Mouse (Mus musculus): ENCODE measurements at regions not wholly inside any gene's neighbourhood (a gene's known extent, or its start where the extent isn't known, plus 50 kb on each side); places are given as distances from the start of the nearest gene placed in this dataset.

DNA sequence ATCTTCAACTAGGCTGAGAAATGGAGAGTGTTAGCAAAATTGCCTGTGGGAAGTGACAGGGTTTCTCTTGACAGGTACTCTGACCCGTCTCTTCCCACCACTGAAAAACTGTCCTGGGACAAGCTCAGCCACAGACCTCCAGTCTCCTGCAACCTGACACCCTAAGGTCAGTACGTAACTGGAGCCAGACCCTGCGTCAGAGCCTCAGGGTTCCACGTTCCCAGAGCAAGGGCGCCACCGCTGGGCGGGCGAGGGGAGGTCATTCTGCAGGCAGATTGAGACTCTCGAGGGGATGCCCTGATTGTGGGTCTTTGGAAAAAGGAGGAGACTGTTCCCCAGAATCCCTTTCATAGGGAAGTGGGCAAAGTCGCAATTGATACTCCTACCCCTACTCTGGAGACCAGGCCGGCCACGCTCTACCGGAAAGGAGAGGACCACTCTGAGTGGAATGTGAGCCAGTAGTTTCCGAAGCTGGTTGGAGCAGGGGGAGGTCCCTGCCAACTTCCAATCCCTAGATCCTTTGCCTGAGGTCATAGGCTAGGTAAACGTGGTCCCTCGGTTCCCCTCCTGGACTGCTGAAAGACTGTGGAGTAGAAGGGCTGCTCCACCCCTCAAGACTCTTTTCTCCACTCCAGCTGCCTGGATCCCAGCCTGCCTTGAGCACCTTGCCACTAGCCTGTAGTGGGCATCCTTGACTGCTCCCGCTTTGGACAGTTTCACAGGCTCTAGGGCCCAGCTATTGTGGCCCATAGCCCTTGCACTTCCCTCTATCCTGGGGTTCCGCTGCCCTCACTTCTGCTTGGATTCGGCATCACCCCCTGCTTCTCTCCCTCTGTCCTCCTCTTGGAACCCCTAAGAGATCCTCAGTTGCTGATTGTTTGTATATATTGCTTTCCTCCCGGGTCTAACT is 61.0 kb upstream of the Lpcat1 start:
- Histone ChIP-seq H3K4me2 (replicated peaks) (no peak overlapping the region; the same call in 1 of the 2 replicates), H3K27ac (replicated peaks) (no peak overlapping the region)

DNA sequence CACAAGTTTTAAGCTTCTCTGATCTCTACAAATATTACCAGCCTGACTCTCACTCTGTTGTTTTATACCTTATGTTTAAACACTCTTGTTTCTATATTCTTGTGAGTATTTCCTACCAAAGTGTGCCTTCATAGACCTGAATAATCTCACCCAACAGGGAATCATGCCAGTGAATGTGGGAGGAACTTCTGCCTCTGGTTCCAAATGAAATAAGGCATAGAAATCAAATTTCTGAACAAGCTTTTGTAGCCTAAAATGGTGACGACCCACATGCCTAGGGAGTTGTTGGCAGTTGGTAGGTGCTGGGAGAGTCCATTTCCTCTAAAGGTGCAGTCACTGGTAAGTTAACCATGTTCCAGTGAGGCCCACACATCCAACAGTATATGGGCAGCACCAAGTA is 66.1 kb upstream of the Lpcat1 start:
- Histone ChIP-seq H3K36me3 (no peaks in the 10 kb centered on the region), H3K4me3 (no peak overlapping the region), H3K4me2 (replicated peaks) (no peak overlapping the region), H3K27me3 (peaks cover 19% of the 10 kb centered on the region; the same call in 1 of the 2 replicates), H3K27ac (replicated peaks) (no peak overlapping the region), H3K4me1 (peaks cover 3% of the 10 kb centered on the region; the same call in 1 of the 2 replicates), H3K9me3 (no peaks in the 10 kb centered on the region), H3K9ac (replicated peaks) (no peak overlapping the region)
- no peak for ATAC-seq (ENCODE audit: low FRiP score, low read depth)
- 94% methylated on average over 1 of the region's 1 CpGs for WGBS

More for the DNA sequence above, 61.0 kb upstream of the Lpcat1 start:
- Histone ChIP-seq H3K9me3 (no peaks in the 10 kb centered on the region), H3K4me3 (no peak overlapping the region), H3K9ac (replicated peaks) (no peak overlapping the region), H3K27me3 (peaks cover 22% of the 10 kb centered on the region), H3K4me1 (no peaks in the 10 kb centered on the region), H3K36me3 (no peaks in the 10 kb centered on the region)
- 18% methylated on average over 20 of the region's 20 CpGs for WGBS
- ATAC-seq (ENCODE audit: low FRiP score, low read depth), result 0 out of 2 replicates have a peak, but pooled peaks have one; percentile 52

DNA sequence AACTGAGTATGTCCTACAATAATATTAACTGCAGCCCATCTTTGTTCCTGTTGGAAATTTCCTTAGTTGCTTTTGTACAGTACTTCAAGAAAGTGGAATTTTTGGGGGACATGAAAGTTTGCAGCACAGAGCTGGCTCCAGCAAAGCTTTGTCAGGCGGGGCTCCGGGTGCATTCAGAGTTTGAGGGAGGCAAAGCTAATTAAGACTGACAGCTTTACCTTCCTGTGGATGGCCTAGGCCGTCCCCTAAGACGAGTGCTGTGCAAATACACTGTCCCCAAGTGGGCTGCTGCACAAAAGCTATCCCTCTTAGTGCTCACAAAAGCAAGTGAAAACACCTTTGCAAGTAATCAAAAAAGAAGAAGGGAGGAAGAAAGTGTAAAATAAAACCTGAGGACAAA is 68.7 kb upstream of the Ndufs6 start:
- H3K4me3 ChIP-seq, result no peak overlapping the region
- no peaks in the 10 kb centered on the region for H3K36me3 ChIP-seq
- 20% methylated on average over 4 of the region's 4 CpGs for WGBS
- no peaks in the 10 kb centered on the region for H3K9me3 ChIP-seq
- H3K4me2 ChIP-seq (replicated peaks), result no peak overlapping the region
- H3K27me3 ChIP-seq, result 0 out of 2 replicates have a peak, but pooled peaks cover 5% of the 10 kb centered on the region
- no peak overlapping the region for H3K27ac ChIP-seq (replicated peaks)
- no peak overlapping the region for H3K9ac ChIP-seq (replicated peaks)
- H3K4me1 ChIP-seq, result peaks cover 3% of the 10 kb centered on the region; the same call in 1 of the 2 replicates
- no peak for ATAC-seq (ENCODE audit: low FRiP score, low read depth)

DNA sequence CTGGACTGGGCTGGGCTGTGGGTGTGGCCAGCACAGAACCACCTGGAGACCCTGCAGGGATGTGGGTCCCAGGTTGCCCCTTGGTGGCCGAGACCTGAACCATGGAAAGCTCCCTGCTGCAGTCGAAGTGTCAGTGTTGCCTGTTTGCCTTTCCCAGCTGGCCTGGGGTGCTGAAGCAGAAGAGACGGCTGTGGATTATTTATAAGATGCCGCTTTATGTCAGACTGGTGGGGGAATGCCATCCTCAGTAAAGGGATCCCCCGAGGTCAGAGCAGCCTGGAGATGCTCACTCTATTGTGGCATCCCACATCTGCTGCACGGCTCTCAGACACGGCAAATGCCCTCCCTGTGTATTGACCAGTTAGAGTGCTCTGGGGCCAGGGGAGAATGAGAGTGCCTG is 67.5 kb upstream of the Ndufs6 start:
- WGBS, result 73% methylated on average over 7 of the region's 7 CpGs
- H3K4me2 ChIP-seq (replicated peaks), result no peak overlapping the region
- H3K36me3 ChIP-seq, result no peaks in the 10 kb centered on the region
- H3K27me3 ChIP-seq, result 0 out of 2 replicates have a peak, but pooled peaks cover 5% of the 10 kb centered on the region
- ATAC-seq (ENCODE audit: low FRiP score, low read depth), result no peak
- H3K9ac ChIP-seq (replicated peaks), result no peak overlapping the region
- H3K4me1 ChIP-seq, result peaks cover 3% of the 10 kb centered on the region; the same call in 1 of the 2 replicates
- H3K27ac ChIP-seq (replicated peaks), result no peak overlapping the region
- no peaks in the 10 kb centered on the region for H3K9me3 ChIP-seq
- no peak overlapping the region for H3K4me3 ChIP-seq

DNA sequence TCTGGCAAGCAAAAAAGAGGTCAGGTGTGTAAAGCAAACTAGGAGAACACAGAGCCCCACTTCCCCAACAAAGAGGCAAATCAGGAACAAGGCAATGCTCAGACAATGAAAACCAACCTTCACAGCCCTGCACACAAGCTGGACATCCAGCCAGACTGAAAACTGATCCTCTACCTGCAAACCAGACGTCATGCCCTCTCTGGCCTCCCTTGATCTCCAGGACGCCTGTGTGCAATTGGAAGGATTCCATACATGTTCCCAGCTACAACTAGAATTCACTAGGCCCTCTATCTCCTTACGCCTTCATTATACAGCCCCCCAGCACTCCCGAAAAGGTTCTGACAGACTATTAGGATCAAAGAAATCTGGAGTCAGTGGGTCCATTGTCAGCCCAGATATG is 60.7 kb upstream of the Ndufs6 start:
- Histone ChIP-seq H3K9me3 (no peaks in the 10 kb centered on the region), H3K36me3 (no peaks in the 10 kb centered on the region), H3K27me3 (no peaks in the 10 kb centered on the region), H3K4me1 (no peaks in the 10 kb centered on the region), H3K4me3 (no peak overlapping the region), H3K9ac (replicated peaks) (no peak overlapping the region), H3K27ac (replicated peaks) (no peak overlapping the region), H3K4me2 (replicated peaks) (no peak overlapping the region)
- ATAC-seq (ENCODE audit: low FRiP score, low read depth), result no peak
- WGBS, result 82% methylated on average over 4 of the region's 4 CpGs

DNA sequence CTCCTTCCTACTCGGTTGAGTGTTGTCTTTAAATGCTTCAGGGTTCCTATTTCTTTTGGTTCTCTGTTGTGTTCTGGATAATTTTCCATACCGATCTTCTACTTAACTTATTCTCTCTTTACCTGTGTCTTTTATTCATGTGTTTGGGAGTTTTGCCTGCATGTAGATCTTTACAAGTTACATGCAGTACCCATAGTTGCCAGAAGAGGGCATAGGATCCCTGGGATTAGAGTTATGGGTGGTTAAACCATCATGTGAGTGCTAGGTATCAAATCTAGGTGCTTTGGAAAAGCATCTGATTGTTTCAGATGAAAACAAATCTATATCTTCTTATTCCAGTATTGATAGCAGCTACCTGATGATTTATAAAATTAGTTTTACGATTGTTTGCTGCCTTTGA is 55.2 kb upstream of the Ndufs6 start:
- no peaks in the 10 kb centered on the region for H3K27me3 ChIP-seq
- H3K36me3 ChIP-seq, result no peaks in the 10 kb centered on the region
- no peak overlapping the region for H3K4me3 ChIP-seq
- no peak for ATAC-seq (ENCODE audit: low FRiP score, low read depth)
- H3K9me3 ChIP-seq, result no peaks in the 10 kb centered on the region
- WGBS, result 74% methylated on average over 3 of the region's 3 CpGs
- no peak overlapping the region for H3K9ac ChIP-seq (replicated peaks)
- no peak overlapping the region for H3K27ac ChIP-seq (replicated peaks)
- no peak overlapping the region for H3K4me2 ChIP-seq (replicated peaks)
- no peaks in the 10 kb centered on the region for H3K4me1 ChIP-seq

All from midbrain, embryonic 12.5 days (tissue).